Mouse (Mus musculus) yolk sac, embryonic 10.5 days (tissue): Measurements from ENCODE around the gene Kdm4b.
A peak's percentile ranks its signal among the peaks of the same experiment; 100 is the strongest.

Experiments used
- DNase-seq: peaks from one replicate; pipeline ENCODE4 v3.0.0-alpha.2; 2017; ENCODE audit warnings: low spot score

The Kdm4b gene

DNA sequence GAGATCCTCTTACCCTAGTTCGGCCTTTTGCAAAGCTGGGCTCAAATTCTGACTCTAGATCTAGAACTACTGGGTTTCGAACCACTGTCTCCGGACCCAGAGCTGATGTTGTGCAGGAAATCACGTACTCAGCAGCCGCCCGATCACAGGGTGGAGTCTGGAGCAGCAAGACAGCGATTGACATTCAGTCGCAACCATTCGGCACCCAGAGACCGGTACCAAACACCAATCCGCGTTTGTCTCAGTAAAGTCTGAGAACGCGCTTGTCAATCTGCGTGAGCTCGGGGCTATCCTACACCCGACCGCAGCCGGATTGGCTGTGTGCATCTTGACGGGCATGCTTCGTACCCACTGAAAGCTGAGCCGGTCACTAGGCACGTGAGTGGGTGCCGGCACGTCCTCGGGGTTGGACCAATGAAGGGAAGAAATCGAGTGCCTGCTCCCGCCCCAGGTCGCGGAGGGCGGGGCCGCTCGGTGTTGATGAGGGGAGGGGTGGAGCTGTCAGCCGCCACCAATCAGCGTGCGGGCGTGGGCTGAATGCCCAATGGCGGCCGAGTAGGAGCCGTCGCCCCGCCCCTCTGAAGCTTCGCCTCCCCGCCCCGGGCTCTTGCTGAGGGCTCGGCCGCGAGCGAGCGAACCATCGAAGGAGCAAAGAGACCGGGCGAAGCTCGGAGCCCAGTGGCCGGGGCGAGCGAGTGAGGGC is at the start of gene Kdm4b:
TSS of gene Kdm4b (plus strand) at position 613 of the 703 bp plus-strand sequence.
- peak; percentile 99 for DNase-seq

DNA sequence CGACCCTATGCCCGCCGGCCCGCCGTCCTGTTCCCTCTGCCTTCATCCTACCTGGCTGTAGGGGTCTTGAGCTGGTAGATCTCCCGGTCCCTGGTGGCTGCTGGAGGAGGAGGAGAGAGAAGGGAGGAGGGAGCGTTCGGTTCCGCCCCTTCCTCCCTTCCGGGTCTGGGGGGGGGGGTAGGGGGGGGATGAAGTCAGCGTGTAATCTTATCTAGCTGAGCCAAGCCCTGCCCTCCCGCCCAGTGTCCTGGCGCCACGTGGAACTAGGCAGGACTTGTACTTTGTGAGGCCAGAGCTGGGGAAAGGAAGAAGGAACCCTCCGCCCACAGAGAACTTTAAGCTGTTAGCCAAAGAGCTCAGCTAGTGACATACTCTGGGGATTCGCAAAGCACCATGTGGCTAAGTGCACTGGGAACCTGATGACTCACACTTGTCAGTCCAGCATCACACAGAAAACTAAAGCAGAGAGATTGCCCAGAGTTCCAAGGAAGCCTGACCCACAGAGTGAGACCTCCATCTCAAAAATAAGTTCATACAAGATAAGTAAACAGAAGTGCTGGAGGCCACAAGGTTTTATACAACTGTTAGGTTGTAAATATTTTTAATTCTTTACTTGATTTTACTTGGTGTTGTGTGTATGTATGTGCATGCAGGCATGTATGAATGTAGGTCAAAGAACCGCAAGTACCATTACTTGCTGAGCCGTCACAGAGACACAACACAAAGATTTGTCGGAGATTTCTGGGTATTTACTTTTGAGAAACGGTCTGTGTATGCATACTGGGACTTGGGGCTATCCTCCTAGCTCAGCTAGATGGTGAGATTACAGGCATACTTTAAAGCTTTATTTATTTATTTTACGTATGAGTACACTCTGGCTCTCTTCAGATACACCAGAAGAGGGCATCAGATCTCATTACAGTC is 49.0 kb upstream of the Kdm4b start, which contains the start of gene Ticam1:
TSS of gene Ticam1 (minus strand) at position 144 of the 924 bp plus-strand sequence.
- DNase-seq = peak; percentile 98

DNA sequence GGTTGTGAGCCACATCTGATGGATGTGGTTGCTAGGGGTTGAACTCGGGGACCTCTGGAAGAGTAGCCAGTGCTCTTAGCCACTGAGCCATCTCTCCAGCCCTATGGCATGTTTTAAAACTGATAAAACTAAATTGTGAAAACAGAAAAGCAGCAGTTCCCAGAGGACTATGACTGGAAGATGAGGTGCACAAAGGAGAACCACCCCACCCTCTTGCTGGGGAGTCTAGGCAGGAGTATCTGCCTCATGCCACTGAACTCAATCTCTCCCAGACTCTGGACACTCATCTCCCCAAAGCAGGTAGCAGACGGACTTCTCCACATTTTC is 48.3 kb upstream of the Kdm4b start:
- DNase-seq = no peak

DNA sequence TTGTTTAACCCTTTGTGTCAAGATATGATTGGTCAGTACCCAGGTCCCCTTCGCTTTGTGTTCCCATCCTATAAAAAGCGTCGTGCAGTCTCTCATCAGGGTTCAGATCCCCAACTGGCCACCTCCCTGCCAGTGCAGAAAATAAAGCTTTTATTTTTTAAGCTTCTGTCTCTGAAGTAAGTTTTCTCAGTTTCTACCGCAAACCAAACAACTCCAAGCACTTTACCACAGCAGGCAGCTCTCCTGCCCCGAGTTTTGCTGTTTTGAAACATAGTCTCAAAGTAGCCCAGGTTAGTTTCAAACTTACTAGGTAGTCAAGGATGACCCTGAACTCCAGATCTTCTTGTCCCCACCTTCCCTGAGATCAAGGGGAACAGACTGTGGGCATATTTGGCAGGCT is 47.5 kb upstream of the Kdm4b start:
- DNase-seq = peak; percentile 55

DNA sequence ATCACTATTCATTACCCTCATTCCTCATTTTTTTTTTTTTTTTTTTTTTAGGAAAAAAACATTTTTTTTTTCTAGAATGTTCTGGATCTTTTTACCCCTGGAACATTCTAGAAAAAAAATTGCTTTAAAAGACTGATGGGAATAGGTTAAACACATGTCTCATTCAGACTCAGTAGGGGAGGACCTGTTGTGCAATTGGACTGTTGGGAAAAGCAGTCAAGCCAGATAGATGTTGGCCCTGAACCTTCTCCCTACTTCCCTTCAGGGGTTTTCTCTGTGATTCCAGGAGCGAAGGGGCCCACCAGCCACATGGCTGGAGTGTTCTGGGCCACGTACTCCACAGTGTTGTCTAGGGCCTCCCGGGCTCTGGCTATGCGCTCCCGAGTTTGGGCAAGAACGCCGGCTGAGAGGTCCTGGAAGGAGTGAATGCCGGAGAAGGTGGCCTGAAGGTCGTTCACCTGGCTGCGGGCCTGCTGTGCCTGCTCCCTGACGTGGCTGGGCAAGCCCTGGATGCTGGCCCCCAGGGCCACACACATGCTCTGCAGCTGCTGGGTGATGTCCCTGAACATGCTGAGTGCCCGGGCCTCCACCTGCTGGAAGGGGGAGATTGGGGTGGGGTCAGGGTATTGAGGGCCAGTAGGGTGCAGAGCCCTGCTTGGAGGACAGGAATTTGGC is 46.2 kb upstream of the Kdm4b start:
- DNase-seq = no peak

DNA sequence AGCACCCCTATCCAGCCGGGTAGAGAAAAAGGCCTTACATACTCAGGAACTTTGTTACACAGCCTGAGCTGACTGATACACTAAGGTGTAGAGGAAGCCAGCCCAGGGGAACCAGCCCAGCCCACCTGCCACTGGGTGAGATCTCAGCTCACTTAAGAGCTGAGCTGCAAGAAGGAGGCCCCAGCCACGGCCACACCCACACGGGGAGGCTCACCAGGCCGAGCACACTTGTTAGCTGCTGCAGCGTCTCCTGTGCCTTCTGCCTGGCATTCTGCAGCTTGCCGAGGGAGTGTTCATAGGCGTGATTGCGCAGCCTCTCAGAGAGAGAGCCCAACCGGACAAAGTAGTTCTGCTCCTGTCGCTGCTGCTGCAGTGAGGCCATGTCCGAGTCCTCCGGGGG is 44.7 kb upstream of the Kdm4b start:
- DNase-seq = no peak

DNA sequence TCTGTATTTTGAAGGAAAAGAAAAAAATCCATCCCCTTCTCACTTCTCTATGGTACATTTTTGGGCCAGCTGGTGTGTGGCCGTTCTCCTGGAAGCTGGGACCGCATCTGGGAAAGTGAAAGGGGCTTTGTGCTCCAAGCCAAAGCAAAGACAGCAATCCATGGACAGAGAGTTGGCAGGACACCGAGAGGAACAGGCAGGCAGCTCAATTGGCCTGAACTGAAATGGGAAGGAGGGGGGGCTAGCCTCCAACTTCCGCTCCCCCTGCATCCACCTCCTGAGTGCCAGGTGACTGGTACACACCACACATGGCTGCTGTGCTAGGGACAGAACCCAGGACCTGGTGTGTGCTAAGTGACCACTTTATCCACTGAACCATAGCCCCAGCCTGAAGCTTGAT is 43.1 kb upstream of the Kdm4b start:
- DNase-seq = no peak

DNA sequence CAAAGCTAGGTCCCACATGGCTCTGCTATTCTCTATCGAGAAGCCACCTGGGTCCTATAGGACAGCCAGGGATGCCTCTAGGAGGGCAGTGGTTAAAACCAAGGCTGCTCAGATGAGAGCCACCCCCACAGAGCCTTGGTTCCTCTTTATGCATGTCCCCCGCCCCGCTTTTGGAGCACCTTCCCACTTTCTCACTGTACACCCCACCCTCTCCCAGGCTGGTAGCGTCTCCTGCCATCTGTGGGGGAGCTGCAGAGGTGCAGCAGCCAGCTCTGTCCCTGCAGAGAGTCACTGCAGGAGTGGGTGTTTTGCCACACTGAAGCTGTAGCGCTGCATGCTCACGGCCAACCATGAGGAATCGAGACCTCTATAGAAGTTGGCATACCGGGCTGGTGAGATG is 42.5 kb upstream of the Kdm4b start:
- no peak for DNase-seq

DNA sequence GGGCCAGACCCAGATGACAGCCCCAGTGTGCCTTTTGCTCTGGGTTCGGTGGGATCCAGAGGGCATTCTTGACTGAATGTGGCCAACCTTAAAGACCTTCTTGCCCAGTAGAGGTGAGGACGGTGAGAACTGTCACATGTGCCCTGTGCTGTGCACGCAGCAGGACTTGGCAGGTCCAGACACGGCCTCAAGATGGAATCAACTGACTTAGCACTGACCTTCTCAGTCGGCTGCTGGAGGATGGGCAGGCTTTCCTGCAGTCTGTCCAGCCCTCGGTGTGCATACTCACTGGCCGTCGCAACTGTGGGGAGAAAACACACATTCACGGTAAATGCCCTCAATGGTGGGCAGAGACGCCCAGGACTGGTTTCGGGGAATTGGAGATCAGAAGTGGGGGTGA is 39.9 kb upstream of the Kdm4b start:
- no peak for DNase-seq

DNA sequence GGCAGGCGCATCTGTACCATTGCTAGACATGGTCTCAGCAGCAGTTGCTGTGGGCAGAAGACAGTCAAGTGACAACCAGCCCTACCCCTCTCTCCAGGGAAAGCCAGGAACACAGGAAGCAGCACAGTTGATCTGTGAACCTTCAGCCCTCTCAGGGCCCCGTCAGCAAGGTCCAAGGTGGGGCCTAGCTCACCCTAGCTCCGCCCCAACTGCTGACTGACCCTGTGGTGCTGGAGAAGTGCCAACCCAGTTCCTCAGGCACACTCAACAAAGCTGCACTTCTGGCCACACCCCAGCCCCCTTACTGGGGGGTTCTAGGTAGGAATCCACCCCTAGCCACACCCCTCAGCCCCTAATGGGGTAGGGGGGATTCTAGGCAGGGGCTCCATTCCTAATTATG is 38.0 kb upstream of the Kdm4b start:
- DNase-seq = peak; percentile 91

DNA sequence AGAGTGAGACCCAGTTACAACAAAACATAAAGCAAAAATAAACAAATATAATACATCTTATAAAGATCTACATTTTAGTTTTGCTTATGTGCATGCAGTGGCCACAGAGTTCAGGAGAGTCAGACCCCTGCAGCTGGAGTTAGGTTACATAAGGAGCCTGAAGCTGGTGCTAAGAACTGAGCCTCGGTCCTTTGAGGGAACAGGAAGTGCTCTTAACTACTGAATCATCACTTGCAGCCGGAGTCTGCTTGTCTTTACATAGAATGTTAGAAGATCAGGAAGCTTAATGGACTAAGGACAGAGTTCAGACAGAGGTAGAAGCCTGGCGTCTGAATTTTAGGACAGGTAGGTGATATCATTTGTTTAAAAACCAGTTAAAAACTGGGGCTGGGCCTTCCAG is 37.0 kb upstream of the Kdm4b start:
- DNase-seq = no peak

DNA sequence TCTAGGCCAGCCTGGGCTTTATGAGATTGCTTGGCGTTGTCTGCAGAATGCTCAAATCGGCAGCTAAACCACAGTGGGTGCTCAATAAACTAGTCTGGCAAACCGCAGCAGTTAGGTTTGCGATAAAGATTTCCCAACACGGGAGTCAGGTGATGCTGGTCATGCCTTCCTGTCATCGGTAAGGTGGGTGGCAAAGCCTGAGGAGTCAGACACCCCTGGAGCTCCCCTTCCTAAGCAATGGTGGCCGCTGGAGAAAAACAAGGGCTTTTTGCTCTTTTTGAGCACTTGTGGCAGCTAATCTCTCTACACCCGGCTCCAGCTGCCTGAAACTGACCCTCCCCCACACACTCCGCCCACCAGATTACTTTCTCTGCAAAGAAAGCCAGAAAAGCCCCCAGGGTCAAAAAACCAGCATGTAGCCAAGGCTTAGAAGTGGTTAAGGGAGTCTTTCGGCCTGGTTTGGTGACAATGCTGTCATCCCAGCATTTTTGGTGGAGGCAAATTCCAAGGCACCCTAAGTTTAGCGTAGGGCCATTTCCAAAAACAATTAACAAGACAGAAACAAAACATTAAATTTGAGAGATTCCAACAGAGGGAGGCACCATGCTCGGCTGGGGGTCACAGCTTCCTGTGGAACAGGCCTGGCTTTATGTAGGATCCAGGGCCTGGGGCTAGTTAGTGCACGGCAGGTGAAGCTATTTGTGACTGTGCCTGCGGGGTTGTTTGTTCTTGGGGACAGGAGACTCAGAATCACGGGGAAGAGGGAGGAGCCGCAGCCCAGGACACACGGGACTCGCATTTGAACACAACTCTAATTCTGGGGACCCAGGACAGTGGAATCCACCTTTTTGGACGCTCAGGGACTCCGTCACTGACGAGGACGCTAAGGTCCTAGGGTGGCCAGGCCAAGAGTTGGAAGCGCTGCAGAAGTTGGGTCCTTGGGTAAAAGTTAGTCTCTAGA is 36.2 kb upstream of the Kdm4b start:
- peak; percentile 81 for DNase-seq

DNA sequence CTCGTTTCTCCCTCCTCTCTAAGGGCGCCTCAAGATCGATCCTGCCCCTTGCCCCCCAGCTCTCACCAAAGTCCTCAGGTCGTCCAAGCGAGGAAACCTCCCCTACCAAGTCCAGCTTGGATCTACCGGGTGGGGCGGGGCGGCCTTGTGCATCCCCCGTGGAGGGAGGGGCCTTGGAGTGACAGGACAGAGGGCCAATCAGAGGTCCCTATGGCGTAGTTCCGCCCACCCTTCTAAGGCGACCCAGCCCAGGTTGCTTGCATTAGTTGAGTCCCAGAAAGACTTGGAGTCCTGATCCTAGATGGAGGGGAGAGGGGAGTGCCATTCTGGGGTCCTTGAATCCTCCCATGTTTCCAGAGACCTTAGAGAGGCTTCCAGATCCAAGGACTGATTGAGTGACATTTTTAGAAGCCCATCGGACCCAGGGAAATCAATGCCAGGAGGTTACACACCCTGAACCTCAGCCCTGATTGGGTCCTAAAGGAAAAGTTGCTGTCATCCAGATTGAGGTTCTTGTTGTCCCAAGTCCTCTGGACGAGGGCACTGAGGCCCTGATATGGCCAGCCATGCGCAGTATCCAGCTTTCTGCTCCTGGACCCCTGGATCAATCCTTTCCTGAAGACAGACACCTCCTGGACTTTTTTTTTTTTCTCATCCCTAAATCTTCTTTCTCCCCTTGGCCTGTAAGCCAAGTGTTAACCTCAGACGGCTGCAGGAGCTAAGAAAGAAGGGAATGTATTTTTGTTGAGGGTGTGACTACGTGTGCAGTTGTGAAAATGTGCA is 35.3 kb upstream of the Kdm4b start:
- DNase-seq = peak; percentile 97

DNA sequence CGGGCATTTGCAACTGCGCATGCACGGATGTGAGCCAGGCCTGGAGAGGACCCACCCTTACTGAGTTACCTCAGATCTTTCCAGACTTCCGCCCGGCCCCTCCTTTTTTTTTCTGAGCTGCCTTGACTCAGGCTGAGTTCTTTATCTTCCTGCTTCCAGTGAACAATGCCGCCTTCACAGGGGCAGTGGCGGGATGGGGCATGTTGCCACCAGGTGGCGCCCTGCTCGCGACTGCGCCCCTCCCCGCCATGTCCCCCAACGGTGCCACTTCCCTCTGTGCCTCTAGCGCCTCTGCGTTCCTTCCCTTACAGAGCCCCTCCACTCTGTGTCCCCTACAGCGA is 34.7 kb upstream of the Kdm4b start:
- peak; percentile 94 for DNase-seq

DNA sequence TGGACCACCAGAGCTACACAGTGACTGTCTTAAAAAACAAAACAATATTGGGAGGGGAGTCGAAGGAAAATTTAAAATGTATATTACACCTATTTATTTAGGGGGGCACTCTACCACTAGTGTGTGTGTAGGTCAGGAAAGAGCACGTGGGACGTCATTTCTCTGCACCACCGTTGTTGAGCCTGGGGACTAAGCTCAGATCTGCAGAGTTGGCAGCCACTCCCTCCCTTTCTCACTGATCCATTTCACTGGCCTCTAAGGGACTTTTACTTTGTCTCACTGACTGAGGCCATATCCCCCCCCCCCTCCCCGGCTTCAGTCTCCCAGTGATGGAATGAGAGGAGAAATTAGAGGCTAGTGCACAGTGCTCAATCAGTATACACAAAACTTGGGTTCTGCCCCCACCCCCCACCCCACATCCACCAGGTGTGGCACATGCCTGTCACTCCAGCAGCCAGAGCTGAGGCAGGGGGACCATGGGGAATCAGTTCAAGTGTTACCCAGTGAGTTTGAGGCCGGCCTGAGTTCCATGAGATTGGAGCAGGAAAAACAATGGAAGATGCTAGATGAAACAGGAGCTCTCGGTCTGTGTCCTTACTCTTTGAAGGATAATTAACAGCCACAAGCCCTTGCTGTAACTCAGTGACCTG is 33.9 kb upstream of the Kdm4b start:
- no peak for DNase-seq

DNA sequence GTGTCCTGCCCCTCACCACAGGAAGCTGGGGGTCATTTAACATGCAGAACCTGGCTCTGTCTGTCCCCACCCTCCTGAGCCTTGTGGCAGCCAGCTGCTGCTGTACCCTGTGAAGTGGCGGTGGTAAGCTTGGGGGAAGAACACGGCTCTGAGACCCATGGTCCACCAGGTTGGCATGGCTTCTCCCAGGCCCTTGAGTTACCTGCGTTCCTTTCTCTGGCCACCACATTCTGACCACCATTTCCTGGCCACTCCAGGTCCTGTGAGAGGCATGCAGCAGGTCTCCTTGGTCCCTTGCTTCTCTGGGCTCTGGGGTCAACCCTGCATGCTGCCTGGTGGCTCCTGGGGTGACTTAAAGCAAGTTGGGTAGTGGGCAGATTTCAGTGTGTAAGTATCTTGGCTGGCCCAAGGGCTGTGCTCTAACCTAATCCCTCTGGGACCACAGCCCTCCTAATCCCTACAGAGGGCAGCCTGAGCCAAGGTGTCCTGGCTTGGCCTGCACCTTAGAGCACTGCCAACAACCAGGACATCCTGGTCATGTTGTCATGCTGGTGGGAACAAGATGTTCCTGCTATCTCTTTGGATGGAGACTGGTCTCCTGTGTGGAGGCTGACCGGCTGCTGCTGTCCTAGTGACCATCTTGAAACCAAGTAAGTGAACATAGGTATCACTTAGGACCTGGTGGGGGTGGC is 33.2 kb upstream of the Kdm4b start, which contains the start of gene Plin3:
TSS of gene Plin3 (minus strand) at position 343 of the 692 bp plus-strand sequence.
- no peak for DNase-seq

DNA sequence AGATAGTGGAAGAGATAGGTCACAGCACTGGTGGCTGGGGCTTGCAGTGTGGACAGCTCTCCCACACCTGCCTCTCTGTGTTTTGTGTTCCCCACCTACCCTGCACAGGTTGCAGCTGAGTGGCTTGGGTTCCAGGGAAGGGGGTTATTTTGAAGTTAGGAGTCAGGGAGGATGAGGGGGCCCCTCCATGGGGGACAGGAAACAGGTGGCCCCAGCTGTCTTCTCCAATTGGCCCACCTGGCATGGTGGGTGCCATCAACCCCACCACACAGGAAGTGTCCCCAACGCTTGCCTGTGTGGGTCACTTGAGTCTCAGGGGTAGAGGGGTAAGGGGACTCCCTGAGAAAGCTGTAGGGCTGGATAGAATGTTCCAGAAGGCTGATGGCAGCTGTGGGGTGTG is 32.6 kb upstream of the Kdm4b start:
- no peak for DNase-seq

DNA sequence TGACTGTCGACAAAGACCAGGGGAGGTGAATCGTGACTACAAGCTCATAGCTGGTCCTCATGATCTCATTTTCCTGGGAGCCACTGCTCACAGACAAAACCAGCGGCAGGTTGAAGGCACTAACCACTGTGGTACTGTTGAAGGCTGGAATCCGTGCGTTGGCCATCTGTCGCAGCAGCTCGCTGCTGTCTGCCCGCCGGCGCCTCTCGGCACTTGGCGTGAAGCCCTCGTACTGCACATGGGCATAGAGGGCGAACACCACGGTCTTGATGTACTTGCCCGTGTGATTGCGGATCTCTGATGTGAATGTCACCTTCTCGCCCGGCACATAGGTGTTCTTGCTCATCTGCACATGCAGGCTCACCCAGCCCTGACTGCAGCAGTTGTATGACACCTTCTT is 31.6 kb upstream of the Kdm4b start:
- no peak for DNase-seq

DNA sequence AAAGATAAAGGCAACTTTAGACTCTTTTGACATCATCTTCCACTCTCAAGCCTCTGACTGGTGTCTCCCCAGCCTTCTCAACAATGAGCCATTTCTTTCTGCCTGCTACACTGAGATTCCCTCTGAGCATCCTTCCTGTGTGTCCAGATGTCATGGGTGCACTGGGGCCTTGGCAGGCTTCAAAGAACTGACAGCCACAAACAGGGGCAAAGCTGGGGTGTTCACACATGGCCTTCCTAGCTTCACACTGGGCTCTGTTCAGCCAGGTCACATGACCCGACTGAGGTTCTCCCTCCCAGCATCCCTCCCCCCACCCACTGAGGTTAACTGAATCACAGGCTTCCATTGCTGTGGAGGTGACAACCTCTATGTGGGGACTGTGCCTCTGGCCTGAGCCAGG is 29.7 kb upstream of the Kdm4b start:
- no peak for DNase-seq

DNA sequence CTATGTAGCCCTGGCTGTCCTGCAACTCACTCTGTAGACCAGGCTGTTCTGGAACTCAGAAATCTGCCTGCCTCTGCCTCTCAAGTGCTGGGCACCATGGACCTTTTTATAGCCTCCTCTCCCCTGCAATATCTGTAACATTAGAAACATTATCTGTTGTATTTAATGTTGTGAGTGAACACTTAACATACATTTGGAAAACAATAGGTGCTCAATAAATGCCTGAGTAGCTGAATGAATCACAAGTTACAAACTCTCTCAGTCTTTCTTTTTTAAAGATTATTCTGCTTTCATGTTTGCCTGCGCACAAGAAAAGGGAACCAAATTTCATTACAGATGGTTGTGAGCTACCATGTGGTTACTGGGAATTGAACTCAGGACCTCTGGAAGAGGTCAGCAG is 27.6 kb upstream of the Kdm4b start:
- DNase-seq = no peak
